Mouse (Mus musculus) liver, embryonic 14.5 days (tissue): ENCODE data around the gene Sepsecs.

ENCODE experiments used
- CTCF ChIP-seq: IDR thresholded peaks from 2 replicates; pipeline ENCODE4 v1.5.1; 2016; ENCODE audit warnings: antibody characterized with exemption, low read depth, control low read depth
- EP300 ChIP-seq: IDR thresholded peaks from 2 replicates; pipeline ENCODE4 v1.6.1; 2016; ENCODE audit warnings: antibody characterized with exemption, low read depth

- TF ChIP-seq CTCF (no peak), EP300 (peak; percentile 97)
These were observed 43.2 kb upstream of the Sepsecs start for GRCm38 (mm10) chr5:52712704-52713103.
